Mouse (Mus musculus) embryonic facial prominence, embryonic 10.5 days (tissue): ENCODE data around the gene Arntl. TPM values are rescaled to one million over a fixed set of nuclear protein-coding genes. Genes with fewer than 3 reads are reported as not detected.

ENCODE experiments used
- polyA plus RNA-seq: library from polyadenylated mRNA; unstranded; fragments of >200 nt; fragmentation: Nextera tagmentation; extraction: Ambion mirVana; gene quantifications from 2 replicates; pipeline ENCODE4 v1.2.1, GENCODE M21; 2016

The Arntl gene
- polyA plus RNA-seq, 1 experiment from 2014 or later, result 8.5 TPM

Other genes with a start within 250 kb of the Arntl start
- gene Btbd10, start 161.9 kb downstream of the Arntl start, polyA plus RNA-seq, result 22.9 and 26.1 TPM in 2 replicates
- not detected in 2 replicates for gene Pth, start 181.1 kb downstream of the Arntl start, polyA plus RNA-seq